Mouse (Mus musculus) spleen, postnatal 0 days (tissue): ENCODE data around the gene 2310034G01Rik. TPM values are rescaled to one million over a fixed set of nuclear protein-coding genes. Genes with fewer than 3 reads are reported as not detected.

Experiments used
- microRNA counts: library from miRNA; unstranded; fragments of <30 nt; microRNA quantifications from one replicate; lab custom pipeline; 2015
- polyA plus RNA-seq: library from polyadenylated mRNA; unstranded; fragments of >200 nt; fragmentation: Nextera tagmentation; extraction: Ambion mirVana; gene quantifications from 2 replicates; pipeline ENCODE4 v1.2.1, GENCODE M21; 2015

2310034G01Rik gene
- 1.0 and 1.3 TPM in 2 replicates for polyA plus RNA-seq

GRCm38 (mm10) chr19:46350168-46350932 lies at the start of gene 2310034G01Rik:
Gene 2310034G01Rik (minus strand): TSS chr19:46350302.

GRCm38 (mm10) chr19:46396686-46397435 lies 46.8 kb upstream of the 2310034G01Rik start, which contains the start of gene Sufu:
Gene Sufu (plus strand): TSS chr19:46396896.

GRCm38 (mm10) chr19:46395109-46396009 lies 45.3 kb upstream of the 2310034G01Rik start, which contains the start of gene Actr1a:
Gene Actr1a (minus strand): TSS chr19:46395748.

GRCm38 (mm10) chr19:46338331-46338936 lies 11.7 kb downstream of the 2310034G01Rik start, which contains the start of gene Cuedc2:
Gene Cuedc2 (minus strand): TSS chr19:46338702.

GRCm38 (mm10) chr19:46328081-46329030 lies 21.7 kb downstream of the 2310034G01Rik start, which contains the start of gene Fbxl15:
Gene Fbxl15 (plus strand): TSS chr19:46328184.

GRCm38 (mm10) chr19:46326756-46327305 lies 23.3 kb downstream of the 2310034G01Rik start, which contains the start of gene Psd:
Gene Psd (minus strand): TSS chr19:46327156.

GRCm38 (mm10) chr19:46304216-46304841 lies 45.8 kb downstream of the 2310034G01Rik start, which contains the start of gene Nfkb2:
Gene Nfkb2 (plus strand): TSS chr19:46304320.

MicroRNA genes within 50 kb of the gene (microRNA counts, 519-probe panel; counts per million panel counts)
- microRNA mmu-miR-146b (lab: Ali Mortazavi, UCI) = 4,074 counts per million, percentile 17 among the panel's probes with 10 or more counts

Other genes with a start within 250 kb of the 2310034G01Rik start
- 0.10 and 0.25 TPM in 2 replicates for gene Elovl3, start 218.4 kb downstream of the 2310034G01Rik start, polyA plus RNA-seq
- gene Pitx3, start 202.0 kb downstream of the 2310034G01Rik start, polyA plus RNA-seq = 0.34 TPM in 1 of 2 replicates, not detected in the other
- 14.4 and 17.6 TPM in 2 replicates for gene Gbf1, start 197.8 kb downstream of the 2310034G01Rik start, polyA plus RNA-seq
- gene Nfkb2, start 46.0 kb downstream of the 2310034G01Rik start, polyA plus RNA-seq = 5.3 and 6.6 TPM in 2 replicates
- gene Psd, start 23.1 kb downstream of the 2310034G01Rik start, polyA plus RNA-seq = 6.7 and 7.3 TPM in 2 replicates
- 13.3 and 13.4 TPM in 2 replicates for gene Fbxl15, start 22.1 kb downstream of the 2310034G01Rik start, polyA plus RNA-seq
- 106 and 114 TPM in 2 replicates for gene Cuedc2, start 11.6 kb downstream of the 2310034G01Rik start, polyA plus RNA-seq
- gene Mfsd13a, start 9.2 kb downstream of the 2310034G01Rik start, polyA plus RNA-seq = 6.4 and 7.9 TPM in 2 replicates
- 60.3 and 65.2 TPM in 2 replicates for gene Actr1a, start 45.4 kb upstream of the 2310034G01Rik start, polyA plus RNA-seq
- 8.4 and 9.6 TPM in 2 replicates for gene Sufu, start 46.6 kb upstream of the 2310034G01Rik start, polyA plus RNA-seq
- gene Trim8, start 151.4 kb upstream of the 2310034G01Rik start, polyA plus RNA-seq = 15.5 and 16.0 TPM in 2 replicates
- 22.2 and 24.3 TPM in 2 replicates for gene Arl3, start 222.9 kb upstream of the 2310034G01Rik start, polyA plus RNA-seq
- gene Sfxn2, start 223.1 kb upstream of the 2310034G01Rik start, polyA plus RNA-seq = 7.1 and 9.3 TPM in 2 replicates
- gene Wbp1l, start 248.8 kb upstream of the 2310034G01Rik start, polyA plus RNA-seq = 20.5 and 23.1 TPM in 2 replicates